Mouse (Mus musculus) midbrain, embryonic 16.5 days (tissue): Measurements from ENCODE around the gene Wdr43. TPM values are rescaled to one million over a fixed set of nuclear protein-coding genes. Genes with fewer than 3 reads are reported as not detected.
"Not testable (repeated sequence)": the region's sequence is repeated elsewhere in the genome, so short reads cannot be mapped to it uniquely, and the experiment has no call there.

ENCODE experiments used
- ATAC-seq: fragments of 200-750 bp; cut with Nextera tagmentation; 2 replicates; pipeline ENCODE4 v1.8.0; 2017; ENCODE audit warnings: moderate TSS enrichment
- H3K27ac ChIP-seq: fragments of 300-500 bp; sonication (generic); 2 replicates; pipeline ENCODE4 v1.5.1; 2014; ENCODE audit warnings: mild to moderate bottlenecking, low read length, mixed read lengths
- H3K27me3 ChIP-seq: fragments of 300-500 bp; sonication (generic); 2 replicates; pipeline ENCODE4 v1.6.1; 2014; ENCODE audit warnings: low read depth, low read length, mixed read lengths; ENCODE audit not compliant: control insufficient read depth, insufficient read depth
- H3K36me3 ChIP-seq: fragments of 300-500 bp; sonication (generic); 2 replicates; pipeline ENCODE4 v1.6.1; 2014; ENCODE audit warnings: mild to moderate bottlenecking, low read length, moderate library complexity, mixed read lengths; ENCODE audit not compliant: control insufficient read depth, insufficient read depth
- H3K4me1 ChIP-seq: fragments of 300-500 bp; sonication (generic); 2 replicates; pipeline ENCODE4 v1.6.1; 2014; ENCODE audit warnings: mild to moderate bottlenecking, low read length, mixed read lengths; ENCODE audit not compliant: control insufficient read depth, insufficient read depth
- H3K4me2 ChIP-seq: fragments of 300-500 bp; sonication (generic); 2 replicates; pipeline ENCODE4 v1.6.1; 2014; ENCODE audit warnings: mild to moderate bottlenecking, low read length, mixed read lengths
- H3K4me3 ChIP-seq: fragments of 300-500 bp; sonication (generic); 2 replicates; pipeline ENCODE4 v1.5.1; 2014; ENCODE audit warnings: low read depth, mild to moderate bottlenecking, low read length, moderate library complexity, mixed read lengths
- H3K9ac ChIP-seq: fragments of 300-500 bp; sonication (generic); 2 replicates; pipeline ENCODE4 v1.6.1; 2014; ENCODE audit warnings: low read depth, low read length, mixed read lengths
- H3K9me3 ChIP-seq: fragments of 300-500 bp; sonication (generic); replicated peaks from 2 replicates; pipeline ENCODE4 v1.6.1; 2014; ENCODE audit warnings: mild to moderate bottlenecking, low read length, mixed read lengths; ENCODE audit not compliant: control insufficient read depth, poor library complexity, severe bottlenecking
- WGBS: fragments of 180-500 bp; shearing (Covaris S2); extraction: QIAGEN DNeasy Blood & Tissue Kit; methylation state at CpG from one replicate; pipeline ENCODE4 v1.1.7; 2014; 5-methylcytosine and 5-hydroxymethylcytosine counted together
- polyA plus RNA-seq: library from polyadenylated mRNA; unstranded; fragments of >200 nt; fragmentation: Nextera tagmentation; extraction: Ambion mirVana; gene quantifications from 2 replicates; pipeline ENCODE4 v1.2.1, GENCODE M21; 2015

Gene Wdr43
- polyA plus RNA-seq, 1 experiment from 2014 or later = 51.2 TPM

- H3K9me3 ChIP-seq = no peaks in the 10 kb centered on the region
- H3K27me3 ChIP-seq = no peaks in the 10 kb centered on the region
- H3K4me3 ChIP-seq = no peak overlapping the region
- no peak overlapping the region for H3K27ac ChIP-seq
- H3K9ac ChIP-seq = no peak overlapping the region
- ATAC-seq = no peak
- no peaks in the 10 kb centered on the region for H3K4me1 ChIP-seq
- H3K36me3 ChIP-seq = peaks cover 16% of the 10 kb centered on the region
- 88% methylated on average over 8 of the region's 8 CpGs for WGBS
- H3K4me2 ChIP-seq = no peak overlapping the region
Observed at GRCm38 (mm10) chr17:71633350-71633749, 17.7 kb downstream of the Wdr43 start.

- no peak overlapping the region for H3K9ac ChIP-seq
- H3K27me3 ChIP-seq = no peaks in the 10 kb centered on the region
- no peaks in the 10 kb centered on the region for H3K4me1 ChIP-seq
- 96% methylated on average over 8 of the region's 8 CpGs for WGBS
- H3K36me3 ChIP-seq = peaks cover 16% of the 10 kb centered on the region
- H3K9me3 ChIP-seq = no peaks in the 10 kb centered on the region
- no peak for ATAC-seq
- no peak overlapping the region for H3K27ac ChIP-seq
- no peak overlapping the region for H3K4me2 ChIP-seq
- no peak overlapping the region for H3K4me3 ChIP-seq
Observed at GRCm38 (mm10) chr17:71636786-71637185, 21.1 kb downstream of the Wdr43 start.

- no peak overlapping the region for H3K4me2 ChIP-seq
- no peak overlapping the region for H3K4me3 ChIP-seq
- ATAC-seq = no peak
- peaks cover 14% of the 10 kb centered on the region for H3K36me3 ChIP-seq
- no peaks in the 10 kb centered on the region for H3K4me1 ChIP-seq
- H3K27me3 ChIP-seq = no peaks in the 10 kb centered on the region
- H3K9ac ChIP-seq = no peak overlapping the region
- 86% methylated on average over 4 of the region's 4 CpGs for WGBS
- no peak overlapping the region for H3K27ac ChIP-seq
- no peaks in the 10 kb centered on the region for H3K9me3 ChIP-seq
Observed at GRCm38 (mm10) chr17:71637750-71638265, 22.1 kb downstream of the Wdr43 start.

- not testable (repeated sequence) for H3K4me2 ChIP-seq, H3K27ac ChIP-seq, H3K9me3 ChIP-seq, H3K27me3 ChIP-seq, H3K9ac ChIP-seq, ATAC-seq, H3K4me3 ChIP-seq, H3K4me1 ChIP-seq
- peaks cover 15% of the 10 kb centered on the region for H3K36me3 ChIP-seq
- 83% methylated on average over 5 of the region's 5 CpGs for WGBS
Observed at GRCm38 (mm10) chr17:71639056-71639455, 23.4 kb downstream of the Wdr43 start.

- ATAC-seq = no peak
- Histone ChIP-seq H3K9me3 (no peaks in the 10 kb centered on the region), H3K4me1 (no peaks in the 10 kb centered on the region), H3K27me3 (no peaks in the 10 kb centered on the region), H3K27ac (no peak overlapping the region), H3K4me2 (no peak overlapping the region), H3K4me3 (no peak overlapping the region), H3K9ac (no peak overlapping the region), H3K36me3 (peaks cover 18% of the 10 kb centered on the region)
- 94% methylated on average over 9 of the region's 9 CpGs for WGBS
Observed at GRCm38 (mm10) chr17:71640421-71641085, 24.9 kb downstream of the Wdr43 start.

- peaks cover 18% of the 10 kb centered on the region for H3K36me3 ChIP-seq
- H3K27me3 ChIP-seq = no peaks in the 10 kb centered on the region
- H3K9ac ChIP-seq = no peak overlapping the region
- H3K4me3 ChIP-seq = no peak overlapping the region
- no peak overlapping the region for H3K27ac ChIP-seq
- ATAC-seq = no peak
- 85% methylated on average over 3 of the region's 3 CpGs for WGBS
- no peak overlapping the region for H3K4me2 ChIP-seq
- H3K4me1 ChIP-seq = no peaks in the 10 kb centered on the region
- no peaks in the 10 kb centered on the region for H3K9me3 ChIP-seq
Observed at GRCm38 (mm10) chr17:71642190-71642589, 26.5 kb downstream of the Wdr43 start.

GRCm38 (mm10) chr17:71650011-71650410, 34.3 kb downstream of the Wdr43 start:
- Histone ChIP-seq H3K4me3 (no peak overlapping the region), H3K9me3 (no peaks in the 10 kb centered on the region), H3K27me3 (no peaks in the 10 kb centered on the region), H3K4me1 (no peaks in the 10 kb centered on the region), H3K4me2 (no peak overlapping the region), H3K9ac (no peak overlapping the region), H3K27ac (no peak overlapping the region), H3K36me3 (peaks cover 7% of the 10 kb centered on the region)
- no peak for ATAC-seq
- WGBS = 92% methylated on average over 9 of the region's 9 CpGs

GRCm38 (mm10) chr17:71652495-71652894, 36.8 kb downstream of the Wdr43 start:
- WGBS = 95% methylated on average over 2 of the region's 2 CpGs
- Histone ChIP-seq H3K4me1 (no peaks in the 10 kb centered on the region), H3K27ac (no peak overlapping the region), H3K4me2 (no peak overlapping the region), H3K9ac (no peak overlapping the region), H3K27me3 (no peaks in the 10 kb centered on the region), H3K4me3 (no peak overlapping the region), H3K36me3 (peaks cover 6% of the 10 kb centered on the region), H3K9me3 (no peaks in the 10 kb centered on the region)
- no peak for ATAC-seq

GRCm38 (mm10) chr17:71652934-71653333, 37.2 kb downstream of the Wdr43 start:
- Histone ChIP-seq H3K4me2 (no peak overlapping the region), H3K27ac (no peak overlapping the region), H3K36me3 (peaks cover 9% of the 10 kb centered on the region), H3K9me3 (no peaks in the 10 kb centered on the region), H3K27me3 (no peaks in the 10 kb centered on the region), H3K9ac (no peak overlapping the region), H3K4me1 (no peaks in the 10 kb centered on the region), H3K4me3 (no peak overlapping the region)
- 88% methylated on average over 5 of the region's 5 CpGs for WGBS
- no peak for ATAC-seq
